Mouse (Mus musculus) neural tube, embryonic 13.5 days (tissue): ENCODE results near the gene B3gnt4. TPM values are rescaled to one million over a fixed set of nuclear protein-coding genes. Genes with fewer than 3 reads are reported as not detected.
"Not testable (repeated sequence)": the region's sequence is repeated elsewhere in the genome, so short reads cannot be mapped to it uniquely, and the experiment has no call there.

Source experiments
- ATAC-seq: fragments of 200-750 bp; cut with Nextera tagmentation; 2 replicates; pipeline ENCODE4 v1.8.0; 2017; ENCODE audit warnings: low read depth, mild to moderate bottlenecking, moderate TSS enrichment, moderate library complexity
- H3K27ac ChIP-seq: fragments of 300-500 bp; sonication (generic); replicated peaks from 2 replicates; pipeline ENCODE4 v1.5.1; 2015; ENCODE audit warnings: moderate library complexity, mild to moderate bottlenecking, inconsistent platforms
- H3K27me3 ChIP-seq: fragments of 300-500 bp; sonication (generic); 2 replicates; pipeline ENCODE4 v1.6.1; 2015; ENCODE audit warnings: mild to moderate bottlenecking, inconsistent platforms
- H3K36me3 ChIP-seq: fragments of 300-500 bp; sonication (generic); 2 replicates; pipeline ENCODE4 v1.6.1; 2015; ENCODE audit warnings: mild to moderate bottlenecking, inconsistent platforms
- H3K4me1 ChIP-seq: fragments of 300-500 bp; sonication (generic); replicated peaks from 2 replicates; pipeline ENCODE4 v1.6.1; 2015; ENCODE audit warnings: inconsistent platforms
- H3K4me2 ChIP-seq: fragments of 300-500 bp; sonication (generic); 2 replicates; pipeline ENCODE4 v1.6.1; 2015; ENCODE audit warnings: inconsistent platforms, mild to moderate bottlenecking, moderate library complexity
- H3K4me3 ChIP-seq: fragments of 300-500 bp; sonication (generic); 2 replicates; pipeline ENCODE4 v1.5.1; 2015; ENCODE audit warnings: mild to moderate bottlenecking, inconsistent platforms
- H3K9ac ChIP-seq: fragments of 300-500 bp; sonication (generic); 2 replicates; pipeline ENCODE4 v1.6.1; 2015; ENCODE audit warnings: moderate library complexity, mild to moderate bottlenecking, inconsistent platforms
- H3K9me3 ChIP-seq: fragments of 300-500 bp; sonication (generic); 2 replicates; pipeline ENCODE4 v1.6.1; 2016; ENCODE audit warnings: inconsistent platforms
- WGBS: fragments of 180-500 bp; shearing (Covaris S2); methylation state at CpG from one replicate; pipeline ENCODE4 v1.1.7; 2015; 5-methylcytosine and 5-hydroxymethylcytosine counted together
- polyA plus RNA-seq: library from polyadenylated mRNA; unstranded; fragments of >200 nt; fragmentation: Nextera tagmentation; extraction: Ambion mirVana; gene quantifications from 2 replicates; pipeline ENCODE4 v1.2.1, GENCODE M21; 2015

B3gnt4 gene
- polyA plus RNA-seq, 1 experiment from 2014 or later, result 1.3 TPM

DNA sequence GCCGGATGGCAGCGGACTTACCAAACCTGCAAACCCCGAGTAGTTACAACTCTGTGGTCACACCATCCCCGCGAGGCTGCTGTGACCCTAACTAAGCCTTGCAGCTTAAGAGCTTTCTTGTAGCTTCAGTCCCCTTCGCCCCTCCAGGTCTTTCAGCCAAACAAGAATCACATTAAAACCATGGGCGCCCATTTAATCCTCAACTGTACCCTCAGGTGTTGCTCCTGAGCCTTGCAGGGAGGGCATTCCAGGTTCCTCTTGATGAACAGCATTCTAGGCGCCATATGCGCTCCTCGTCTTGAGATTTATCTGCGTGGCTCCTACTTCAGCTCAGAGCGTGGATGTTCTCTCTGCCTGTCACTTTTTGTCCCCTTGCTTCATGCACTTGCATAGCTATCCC, 1.3 kb upstream of the B3gnt4 start:
- H3K27me3 ChIP-seq, result peaks cover 20% of the 10 kb centered on the region
- 5% methylated on average over 12 of the region's 12 CpGs for WGBS
- ATAC-seq, result peak; percentile 13; the same call in 1 of the 2 replicates
- peaks cover 30% of the 10 kb centered on the region for H3K36me3 ChIP-seq
- H3K27ac ChIP-seq, result no peak overlapping the region
- H3K9ac ChIP-seq, result peak overlapping the region; percentile 75
- H3K4me1 ChIP-seq, result peaks cover 21% of the 10 kb centered on the region
- H3K4me2 ChIP-seq, result peak overlapping the region; percentile 74
- peak overlapping the region; percentile 59 for H3K4me3 ChIP-seq
- no peaks in the 10 kb centered on the region for H3K9me3 ChIP-seq

DNA sequence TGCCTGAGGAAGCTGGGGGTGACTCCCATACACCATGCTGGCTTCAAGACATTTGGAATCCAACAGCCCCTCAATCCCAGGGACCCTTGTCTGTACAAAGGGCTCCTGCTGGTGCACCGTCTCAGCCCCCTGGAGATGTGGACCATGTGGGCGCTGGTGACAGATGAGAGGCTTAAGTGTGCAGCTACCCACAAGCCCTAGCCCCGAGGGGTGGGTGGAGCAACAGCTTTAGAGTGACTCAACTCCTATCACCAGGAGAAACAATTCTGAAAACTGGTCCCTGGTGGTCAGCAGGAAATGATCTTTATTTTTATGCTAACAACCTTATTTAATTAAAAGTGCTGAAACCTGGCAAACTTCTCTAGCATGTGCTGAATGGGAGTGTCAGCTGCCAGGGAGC, 1.2 kb downstream of the B3gnt4 start:
- not testable (repeated sequence) for H3K27ac ChIP-seq, H3K4me2 ChIP-seq, ATAC-seq, H3K9ac ChIP-seq, H3K4me3 ChIP-seq, H3K9me3 ChIP-seq
- Histone ChIP-seq H3K4me1 (peaks cover 21% of the 10 kb centered on the region), H3K36me3 (peaks cover 55% of the 10 kb centered on the region), H3K27me3 (peaks cover 14% of the 10 kb centered on the region)
- 88% methylated on average over 3 of the region's 3 CpGs for WGBS

DNA sequence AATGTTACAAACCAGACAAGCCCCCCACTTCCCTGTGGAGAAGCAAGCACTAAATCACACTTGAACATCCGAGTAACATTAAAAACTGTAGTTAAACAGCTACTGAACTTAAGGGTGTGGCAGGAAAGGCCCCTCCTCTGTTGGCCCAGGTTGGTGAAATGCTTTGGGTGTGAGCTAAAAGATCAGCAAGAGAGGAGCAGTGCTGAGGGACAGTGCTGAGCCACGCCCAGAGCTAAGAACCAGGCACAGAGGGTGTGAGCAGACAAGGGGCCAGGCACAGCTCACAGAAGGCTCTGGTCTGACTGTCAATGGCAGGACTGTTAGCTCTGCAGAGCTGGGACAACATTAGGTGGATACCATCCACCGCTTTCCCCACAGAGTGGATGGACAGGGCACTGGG, 1.8 kb downstream of the B3gnt4 start:
- ATAC-seq, result no peak
- H3K9ac ChIP-seq, result no peak overlapping the region
- H3K4me1 ChIP-seq, result peaks cover 21% of the 10 kb centered on the region
- H3K9me3 ChIP-seq, result no peaks in the 10 kb centered on the region
- no peak overlapping the region for H3K4me3 ChIP-seq
- H3K27me3 ChIP-seq, result peaks cover 7% of the 10 kb centered on the region
- H3K4me2 ChIP-seq, result no peak overlapping the region
- no peak overlapping the region for H3K27ac ChIP-seq
- 85% methylated on average over 3 of the region's 3 CpGs for WGBS
- H3K36me3 ChIP-seq, result peaks cover 61% of the 10 kb centered on the region

DNA sequence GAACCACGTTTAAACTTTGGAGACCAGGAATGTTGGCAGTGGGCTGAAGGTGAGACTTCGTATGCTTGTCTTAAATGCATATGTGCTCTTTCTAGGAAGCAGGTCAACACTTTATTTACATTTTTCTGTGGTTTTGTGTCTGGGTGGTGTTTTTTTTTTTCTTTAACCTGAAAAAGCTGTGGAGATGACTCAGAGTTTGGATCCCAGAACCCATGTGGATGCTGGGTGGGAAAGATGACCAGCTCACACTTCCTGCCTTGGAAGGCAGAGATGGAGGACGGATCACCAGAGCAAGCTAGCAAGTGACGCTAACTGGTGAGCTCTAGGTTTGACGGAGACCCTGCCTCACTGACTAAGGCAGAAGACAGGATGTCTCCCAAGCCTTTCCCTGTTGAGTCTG, 4.6 kb downstream of the B3gnt4 start:
- H3K27ac ChIP-seq, result no peak overlapping the region
- no peaks in the 10 kb centered on the region for H3K27me3 ChIP-seq
- no peak overlapping the region for H3K4me2 ChIP-seq
- H3K36me3 ChIP-seq, result peaks cover 86% of the 10 kb centered on the region
- H3K4me3 ChIP-seq, result no peak overlapping the region
- 91% methylated on average over 5 of the region's 5 CpGs for WGBS
- no peak for ATAC-seq
- no peaks in the 10 kb centered on the region for H3K9me3 ChIP-seq
- H3K4me1 ChIP-seq, result no peaks in the 10 kb centered on the region
- H3K9ac ChIP-seq, result no peak overlapping the region

DNA sequence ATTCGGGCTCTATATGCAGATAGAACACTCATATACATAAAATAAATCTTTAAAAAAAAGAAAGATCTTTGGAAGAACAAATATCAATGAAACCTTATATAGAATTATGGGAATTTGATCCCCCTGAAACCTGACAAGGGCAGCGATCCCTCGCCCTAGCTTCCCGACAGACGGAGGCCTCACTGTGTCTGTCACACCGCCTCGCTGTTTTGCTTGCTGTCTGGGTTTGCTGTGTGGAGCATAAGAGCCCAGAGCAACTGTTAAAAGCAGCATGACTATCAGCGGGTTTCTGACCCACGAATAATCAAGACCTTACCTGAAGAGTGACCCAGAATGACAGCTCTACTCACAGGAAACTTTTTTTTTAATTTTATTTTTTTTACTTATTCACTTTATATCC, 10.4 kb downstream of the B3gnt4 start:
- 87% methylated on average over 9 of the region's 9 CpGs for WGBS
- Histone ChIP-seq H3K36me3 (peaks cover 39% of the 10 kb centered on the region), H3K9me3 (no peaks in the 10 kb centered on the region), H3K27ac (no peak overlapping the region), H3K4me1 (peaks cover 36% of the 10 kb centered on the region), H3K27me3 (no peaks in the 10 kb centered on the region), H3K4me3 (no peak overlapping the region), H3K9ac (no peak overlapping the region), H3K4me2 (no peak overlapping the region)
- no peak for ATAC-seq

DNA sequence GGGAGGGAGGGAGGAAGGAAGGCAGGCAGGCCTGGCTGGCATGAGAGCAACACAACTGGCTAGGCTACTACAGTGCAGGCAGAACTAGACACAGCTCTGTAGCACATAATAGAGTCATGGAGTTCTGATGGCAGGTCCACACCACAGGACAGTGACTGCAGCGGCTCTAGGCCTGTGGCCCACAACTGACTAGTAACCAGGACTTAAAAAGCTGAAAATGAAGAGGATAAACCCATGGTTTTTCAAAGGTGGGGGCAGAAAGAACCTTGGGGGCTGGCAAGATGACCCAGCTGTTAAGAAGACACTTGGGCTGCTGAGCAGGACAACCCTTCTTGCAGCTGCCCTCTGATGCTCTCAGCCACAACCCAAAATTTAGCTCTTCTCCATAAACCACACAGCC, 11.4 kb downstream of the B3gnt4 start:
- no peak for ATAC-seq
- H3K4me1 ChIP-seq, result peaks cover 36% of the 10 kb centered on the region
- no peaks in the 10 kb centered on the region for H3K9me3 ChIP-seq
- H3K4me3 ChIP-seq, result no peak overlapping the region
- H3K4me2 ChIP-seq, result no peak overlapping the region
- WGBS, result 85% methylated on average over 1 of the region's 1 CpGs
- no peak overlapping the region for H3K27ac ChIP-seq
- no peak overlapping the region for H3K9ac ChIP-seq
- H3K36me3 ChIP-seq, result peaks cover 34% of the 10 kb centered on the region
- H3K27me3 ChIP-seq, result no peaks in the 10 kb centered on the region

DNA sequence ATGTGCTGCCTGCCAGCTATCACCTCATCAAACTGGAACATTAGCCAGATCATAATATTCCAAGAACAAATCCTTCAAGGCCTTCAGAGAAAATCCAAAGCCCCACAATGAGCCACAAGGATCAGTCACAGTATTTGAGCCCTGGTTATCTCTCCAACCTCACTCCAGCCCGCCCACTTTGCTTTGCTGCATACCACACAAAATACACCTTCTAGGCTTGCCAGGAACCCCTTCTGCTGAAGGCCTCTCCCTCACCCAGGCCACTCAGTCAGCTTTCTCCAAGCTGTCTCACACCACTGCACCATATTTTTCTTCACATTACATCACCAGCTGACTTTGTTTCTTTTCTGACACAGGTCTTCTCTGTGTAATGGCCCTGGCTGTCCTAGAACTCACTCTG, 11.9 kb downstream of the B3gnt4 start:
- Histone ChIP-seq H3K36me3 (peaks cover 32% of the 10 kb centered on the region), H3K4me2 (peak overlapping the region; percentile 92; the same call in 1 of the 2 replicates), H3K4me3 (no peak overlapping the region), H3K9me3 (no peaks in the 10 kb centered on the region), H3K4me1 (peaks cover 36% of the 10 kb centered on the region), H3K27me3 (no peaks in the 10 kb centered on the region), H3K9ac (0 out of 2 replicates have a peak overlapping the region, but pooled peaks have one; percentile 26), H3K27ac (no peak overlapping the region)
- WGBS, result 88% methylated on average over 1 of the region's 1 CpGs
- ATAC-seq, result no peak

DNA sequence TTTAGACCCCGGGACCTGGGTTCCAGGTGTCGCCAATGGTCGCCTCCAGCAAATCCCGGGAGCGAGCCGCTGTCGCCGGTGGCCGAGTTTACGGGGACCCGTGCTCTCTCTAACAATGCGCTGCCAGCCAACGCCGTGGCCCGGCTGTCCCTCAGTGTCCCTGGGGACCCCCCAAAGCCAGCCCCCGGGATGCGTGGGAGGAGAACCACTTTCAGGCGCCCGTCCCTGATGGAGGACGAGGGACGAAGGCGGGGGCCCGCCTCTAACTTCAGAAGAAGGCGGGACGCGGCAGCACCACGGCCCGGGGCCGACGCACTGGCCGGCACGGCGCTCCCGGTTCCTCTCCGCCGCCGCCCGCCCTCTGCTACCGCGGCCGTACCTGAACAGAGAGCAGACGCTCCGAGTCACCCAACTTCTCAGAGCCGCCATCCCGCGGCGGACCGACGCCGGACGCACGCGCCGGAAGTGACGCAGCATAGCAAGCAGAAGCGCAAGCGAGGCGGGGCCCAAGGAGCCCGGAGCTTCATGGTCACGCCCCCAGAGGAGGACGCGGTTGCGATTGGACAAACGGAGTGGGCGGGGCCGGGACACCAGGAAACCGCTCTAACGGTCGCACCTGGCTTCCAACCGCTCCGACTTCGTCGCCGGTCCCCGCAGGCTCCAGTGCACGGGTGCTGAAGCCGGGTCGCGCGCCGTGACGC, 13.6 kb downstream of the B3gnt4 start, which contains the start of gene Diablo:
Gene Diablo (minus strand): TSS at position 485 of the 701 bp plus-strand sequence.
- H3K27me3 ChIP-seq, result no peaks in the 10 kb centered on the region
- H3K4me2 ChIP-seq, result peak within 1 kb of the TSS; percentile 92
- peaks cover 30% of the 10 kb centered on the region for H3K36me3 ChIP-seq
- under 1% methylated on average over 82 of the region's 82 CpGs for WGBS
- H3K9me3 ChIP-seq, result no peaks in the 10 kb centered on the region
- peak; percentile 97 for ATAC-seq
- peak within 1 kb of the TSS; percentile 75 for H3K27ac ChIP-seq
- H3K4me3 ChIP-seq, result peak within 1 kb of the TSS; percentile 88
- H3K4me1 ChIP-seq, result peaks cover 36% of the 10 kb centered on the region
- peak within 1 kb of the TSS; percentile 79 for H3K9ac ChIP-seq

DNA sequence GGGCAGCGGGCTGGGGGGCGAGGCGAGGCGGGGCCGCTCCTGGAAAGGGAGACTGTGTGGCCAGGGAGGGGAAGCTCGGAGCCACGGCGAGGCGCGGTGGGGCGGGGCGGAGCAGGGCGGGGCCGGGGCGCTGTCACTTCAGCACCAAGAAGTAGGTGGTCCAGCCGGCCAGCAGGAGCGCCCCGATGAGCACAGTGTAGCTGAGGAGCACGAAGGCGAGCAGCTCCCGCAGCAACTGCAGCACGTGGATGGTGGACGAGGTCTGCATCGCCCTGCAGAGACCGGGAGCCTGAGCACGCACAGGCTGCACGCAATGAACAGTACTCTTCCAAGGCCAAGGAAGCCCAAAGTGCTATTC, 14.1 kb downstream of the B3gnt4 start:
- 1% methylated on average over 27 of the region's 27 CpGs for WGBS

DNA sequence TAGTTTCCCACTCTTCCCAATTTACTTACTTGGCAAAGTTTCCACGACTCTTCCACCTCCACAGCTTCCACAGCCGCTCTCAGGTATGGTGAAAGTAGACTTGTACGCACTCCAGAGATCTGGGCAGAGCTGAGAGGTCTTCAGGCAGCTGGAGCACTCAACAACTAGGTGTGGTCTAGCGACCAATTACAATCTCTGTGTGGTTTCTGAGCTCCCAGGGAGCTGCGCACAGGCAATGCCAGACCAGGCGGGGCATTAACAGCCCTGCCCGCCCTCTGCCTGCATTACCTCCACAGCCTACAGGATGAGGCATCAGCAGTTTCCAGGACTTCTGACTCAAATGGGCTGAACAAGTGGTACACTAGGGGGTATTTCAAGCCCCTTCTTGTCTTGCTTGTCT, 15.0 kb downstream of the B3gnt4 start, which contains the start of gene Gm49027:
Gene Gm49027 (minus strand): TSS at position 208 of the 400 bp plus-strand sequence.
- peaks cover 36% of the 10 kb centered on the region for H3K4me1 ChIP-seq
- no peak for ATAC-seq
- H3K27ac ChIP-seq, result peak within 1 kb of the TSS; percentile 74
- no peaks in the 10 kb centered on the region for H3K27me3 ChIP-seq
- WGBS, result 81% methylated on average over 7 of the region's 7 CpGs
- no peaks in the 10 kb centered on the region for H3K9me3 ChIP-seq
- peak within 1 kb of the TSS; percentile 62 for H3K9ac ChIP-seq
- H3K4me3 ChIP-seq, result peak within 1 kb of the TSS; percentile 88
- peaks cover 37% of the 10 kb centered on the region for H3K36me3 ChIP-seq
- peak within 1 kb of the TSS; percentile 69 for H3K4me2 ChIP-seq

More for the DNA sequence above, 14.1 kb downstream of the B3gnt4 start:
- ATAC-seq, result peak; percentile 94
- peak overlapping the region; percentile 88 for H3K4me3 ChIP-seq
- H3K4me1 ChIP-seq, result peaks cover 36% of the 10 kb centered on the region
- no peaks in the 10 kb centered on the region for H3K27me3 ChIP-seq
- H3K9ac ChIP-seq, result peak overlapping the region; percentile 62
- H3K27ac ChIP-seq, result peak overlapping the region; percentile 74
- H3K4me2 ChIP-seq, result peak overlapping the region; percentile 69
- no peaks in the 10 kb centered on the region for H3K9me3 ChIP-seq
- peaks cover 30% of the 10 kb centered on the region for H3K36me3 ChIP-seq

DNA sequence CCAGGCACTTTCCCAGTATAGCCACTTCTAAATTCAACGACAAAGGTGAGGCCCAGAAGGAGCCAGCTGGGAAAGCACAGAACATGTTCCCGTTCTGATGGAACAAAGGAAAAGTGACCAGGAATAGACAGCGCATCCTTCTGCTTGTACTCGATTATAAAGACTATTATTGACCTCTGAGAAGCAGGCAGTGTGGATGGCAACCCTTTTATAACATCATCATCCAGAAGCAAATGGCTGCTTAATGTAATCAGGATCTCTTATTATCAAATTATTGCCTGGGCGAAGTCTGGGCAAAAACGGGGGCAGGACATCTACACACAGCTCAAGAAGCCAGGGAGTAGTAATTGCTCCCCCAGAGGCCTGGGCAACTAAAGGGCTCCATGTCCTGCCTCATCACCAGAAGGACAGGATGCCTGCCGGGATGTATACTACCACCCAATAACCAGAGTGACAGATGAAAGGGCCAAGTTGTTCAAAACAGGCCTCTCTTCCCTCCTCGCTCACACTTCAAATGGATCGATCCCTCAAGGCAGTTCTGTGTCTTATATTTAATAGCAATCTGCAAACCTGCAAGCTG, 15.7 kb downstream of the B3gnt4 start:
- ATAC-seq, result no peak
- Histone ChIP-seq H3K27ac (no peak overlapping the region), H3K4me1 (peaks cover 36% of the 10 kb centered on the region), H3K36me3 (peaks cover 44% of the 10 kb centered on the region), H3K9ac (no peak overlapping the region), H3K9me3 (no peaks in the 10 kb centered on the region), H3K4me2 (no peak overlapping the region), H3K27me3 (no peaks in the 10 kb centered on the region), H3K4me3 (no peak overlapping the region)
- WGBS, result 91% methylated on average over 9 of the region's 9 CpGs

DNA sequence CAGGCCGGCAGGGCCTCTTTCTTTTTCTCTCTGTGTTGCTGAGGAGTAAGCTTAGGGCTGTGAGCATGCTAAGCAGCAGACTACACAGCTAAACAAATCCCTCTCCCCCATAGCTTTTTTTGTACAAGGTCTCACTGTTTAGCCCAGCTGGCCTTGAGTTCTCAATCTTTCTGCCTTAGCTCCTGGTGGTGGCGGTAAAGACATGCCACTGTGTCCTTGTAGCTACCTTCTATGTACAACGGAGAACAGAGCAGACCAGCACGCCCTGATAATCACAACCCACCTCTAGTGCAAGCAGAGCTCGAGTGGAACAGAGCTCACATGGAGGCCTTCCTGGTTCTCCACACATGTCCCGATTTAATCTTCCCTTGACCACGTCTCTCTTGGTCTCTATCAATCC, 18.4 kb downstream of the B3gnt4 start:
- WGBS, result 79% methylated on average over 7 of the region's 7 CpGs
- H3K9me3 ChIP-seq, result no peaks in the 10 kb centered on the region

More for the DNA sequence above, 18.4 kb downstream of the B3gnt4 start:
- H3K27ac ChIP-seq, result no peak overlapping the region
- H3K36me3 ChIP-seq, result peaks cover 71% of the 10 kb centered on the region
- H3K4me3 ChIP-seq, result no peak overlapping the region
- no peak for ATAC-seq
- no peaks in the 10 kb centered on the region for H3K27me3 ChIP-seq
- peaks cover 12% of the 10 kb centered on the region for H3K4me1 ChIP-seq
- H3K9ac ChIP-seq, result no peak overlapping the region
- no peak overlapping the region for H3K4me2 ChIP-seq
